Mouse (Mus musculus) ES-E14 (cell line): ENCODE data around the gene Cmpk1. TPM values are rescaled to one million over a fixed set of nuclear protein-coding genes. Genes with fewer than 3 reads are reported as not detected.

Experiments
- DNase-seq: peaks from one replicate; pipeline ENCODE4 v3.0.0-alpha.2; 2013; ENCODE audit warnings: low read depth, low spot score
- H3K27ac ChIP-seq: 2 replicates; pipeline ENCODE4 v1.5.1; 2012; ENCODE audit warnings: low read depth, mild to moderate bottlenecking, low read length, moderate library complexity, mixed read lengths; ENCODE audit not compliant: poor library complexity, insufficient read depth, severe bottlenecking
- H3K36me3 ChIP-seq: 2 replicates; pipeline ENCODE4 v1.6.1; 2012; ENCODE audit warnings: mild to moderate bottlenecking, low read length, moderate library complexity, mixed read lengths; ENCODE audit not compliant: control insufficient read depth, poor library complexity, insufficient read depth, severe bottlenecking
- H3K4me1 ChIP-seq, 2 experiments: fragments of 150-350 bp in 1 of 2; sonication (generic) in 1 of 2; 2 replicates each; pipeline ENCODE4 v1.6.1; 2012; ENCODE audit warnings: low read length in 2 of 2, mild to moderate bottlenecking in 1 of 2, mixed read lengths in 1 of 2; ENCODE audit not compliant: control insufficient read depth in 2 of 2, insufficient read depth in 2 of 2, poor library complexity in 1 of 2
- H3K4me3 ChIP-seq, 2 experiments: fragments of 150-350 bp in 1 of 2; sonication (generic) in 1 of 2; 2 replicates each; pipeline ENCODE4 v1.5.1; 2012; ENCODE audit warnings: low read length in 2 of 2, low read depth in 1 of 2, mild to moderate bottlenecking in 1 of 2, mixed read lengths in 1 of 2; ENCODE audit not compliant: insufficient read depth in 1 of 2, poor library complexity in 1 of 2, severe bottlenecking in 1 of 2
- H3K9ac ChIP-seq: 2 replicates; pipeline ENCODE4 v1.6.1; 2012; ENCODE audit warnings: low read depth, mild to moderate bottlenecking, low read length, mixed read lengths; ENCODE audit not compliant: poor library complexity, insufficient read depth, severe bottlenecking
- H3K9me3 ChIP-seq: fragments of 150-350 bp; sonication (generic); 2 replicates; pipeline ENCODE4 v1.6.1; 2012; ENCODE audit warnings: low read depth, mild to moderate bottlenecking, low read length; ENCODE audit not compliant: control insufficient read depth, insufficient read depth
- CHD2 ChIP-seq: IDR thresholded peaks from 2 replicates; pipeline ENCODE4 v1.6.1; 2014; ENCODE audit warnings: mild to moderate bottlenecking, low read depth, low read length, inconsistent platforms
- HCFC1 ChIP-seq: IDR thresholded peaks from 2 replicates; pipeline ENCODE4 v1.6.1; 2012; ENCODE audit warnings: low read length, inconsistent platforms, borderline replicate concordance; ENCODE audit not compliant: insufficient read depth
- MAFK ChIP-seq: IDR thresholded peaks from 2 replicates; pipeline ENCODE4 v1.6.1; 2014; ENCODE audit warnings: mild to moderate bottlenecking, low read depth, low read length, inconsistent platforms; ENCODE audit not compliant: insufficient read depth
- ZC3H11A ChIP-seq: IDR thresholded peaks from 2 replicates; pipeline ENCODE4 v1.6.1; 2012; ENCODE audit warnings: low read depth, mild to moderate bottlenecking, inconsistent platforms, low read length, borderline replicate concordance
- ZNF384 ChIP-seq: IDR thresholded peaks from 2 replicates; pipeline ENCODE4 v1.6.1; 2012; ENCODE audit warnings: low read depth, low read length, inconsistent platforms
- in situ Hi-C, 2 experiments: fragments of 600-800 bp; cut with MboI; formaldehyde crosslinking; loops; one replicate each; pipeline ENCODE4 v1.15.1; 2025; ENCODE audit warnings: low sequenced_read_pairs in 2 of 2, inconsistent platforms in 1 of 2; ENCODE audit not compliant: unreplicated experiment in 2 of 2
- total RNA-seq: library from RNA; depleted of rRNA; stranded (reverse); fragments of 300-350 nt; gene quantifications from 2 replicates; pipeline ENCODE4 v1.2.3, GENCODE M21; 2012

The Cmpk1 gene
- total RNA-seq, 1 experiment = 24.5 TPM

DNA sequence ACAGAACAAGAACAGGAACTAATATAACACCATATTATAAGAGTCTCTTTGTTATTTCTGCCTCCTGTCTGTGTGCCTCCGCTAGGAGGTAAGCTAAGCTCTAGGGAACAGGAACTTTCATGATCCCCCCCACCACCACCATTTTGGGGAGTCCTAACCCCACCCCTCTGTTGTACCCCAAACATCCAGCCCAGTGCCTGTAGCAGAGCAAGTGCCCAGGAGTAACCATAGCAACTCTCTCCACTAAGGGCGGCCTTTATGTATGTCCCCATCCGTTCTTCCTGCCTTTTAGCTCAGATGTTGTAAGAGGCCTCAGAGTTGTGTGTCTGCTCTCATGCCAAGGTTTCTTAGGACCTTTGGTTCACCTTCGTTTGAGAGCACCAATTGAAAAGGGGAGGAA lies 44.9 kb downstream of the Cmpk1 start:
- H3K9ac ChIP-seq = no peak overlapping the region
- H3K4me1 ChIP-seq = no peaks in the 10 kb centered on the region
- no peaks in the 10 kb centered on the region for H3K9me3 ChIP-seq
- TF ChIP-seq CHD2 (no peak), MAFK (no peak), ZNF384 (no peak), HCFC1 (no peak), ZC3H11A (no peak)
- H3K36me3 ChIP-seq = no peaks in the 10 kb centered on the region
- in situ Hi-C loops = no loop called here
- H3K27ac ChIP-seq = no peak overlapping the region
- H3K4me3 ChIP-seq = no peak overlapping the region
- no peak for DNase-seq

GRCm38 (mm10) chr4:114941311-114941710 lies 45.7 kb downstream of the Cmpk1 start:
- no peak overlapping the region for H3K27ac ChIP-seq
- no peak overlapping the region for H3K9ac ChIP-seq
- no peak for TF ChIP-seq ZNF384
- no peak for TF ChIP-seq HCFC1
- TF ChIP-seq CHD2 = no peak
- no peak for TF ChIP-seq MAFK
- no peak for TF ChIP-seq ZC3H11A
- in situ Hi-C loops = no loop called here
- no peaks in the 10 kb centered on the region for H3K36me3 ChIP-seq
- no peaks in the 10 kb centered on the region for H3K4me1 ChIP-seq
- DNase-seq = no peak
- H3K4me3 ChIP-seq = no peak overlapping the region
- H3K9me3 ChIP-seq = no peaks in the 10 kb centered on the region

GRCm38 (mm10) chr4:114938248-114938647 lies 48.8 kb downstream of the Cmpk1 start:
- no peaks in the 10 kb centered on the region for H3K36me3 ChIP-seq
- DNase-seq = no peak
- H3K9me3 ChIP-seq = no peaks in the 10 kb centered on the region
- no peak overlapping the region for H3K27ac ChIP-seq
- H3K9ac ChIP-seq = no peak overlapping the region
- in situ Hi-C loops = no loop called here
- TF ChIP-seq ZNF384 (no peak), MAFK (no peak), ZC3H11A (no peak), CHD2 (no peak), HCFC1 (no peak)
- no peak overlapping the region for H3K4me3 ChIP-seq
- no peaks in the 10 kb centered on the region for H3K4me1 ChIP-seq

DNA sequence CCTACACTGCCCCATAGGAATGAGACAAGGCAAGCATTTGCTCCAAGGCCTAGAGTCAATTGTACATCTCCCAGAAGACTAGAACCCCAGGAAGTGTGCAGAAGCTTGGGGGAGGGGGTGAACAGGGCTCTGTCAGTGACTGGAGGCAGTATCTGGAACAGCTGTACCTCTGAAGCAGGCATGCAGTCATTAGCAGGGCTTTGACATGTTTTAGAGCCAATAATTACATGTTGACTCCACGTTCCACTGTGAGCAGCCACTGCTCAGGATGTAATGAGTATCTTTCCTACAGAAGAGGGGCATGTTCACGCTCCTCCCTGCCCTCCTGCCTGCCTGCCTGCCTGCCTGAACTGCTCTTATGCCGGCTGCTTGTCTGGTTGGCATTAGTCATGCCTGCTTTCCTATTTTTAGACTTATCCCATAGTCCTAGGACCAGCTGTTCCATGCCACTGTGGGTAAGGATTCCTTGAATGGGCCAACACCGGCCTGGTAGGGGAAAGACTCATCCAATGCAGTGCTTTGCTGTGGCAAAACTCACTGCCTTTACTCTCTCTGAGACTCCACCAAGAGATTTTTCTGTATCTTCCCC lies 49.5 kb downstream of the Cmpk1 start:
- TF ChIP-seq HCFC1 (no peak), ZNF384 (no peak), ZC3H11A (no peak), MAFK (no peak), CHD2 (no peak)
- no peaks in the 10 kb centered on the region for H3K4me1 ChIP-seq
- no peak overlapping the region for H3K27ac ChIP-seq
- H3K9ac ChIP-seq = no peak overlapping the region
- in situ Hi-C loops = no loop called here
- H3K36me3 ChIP-seq = no peaks in the 10 kb centered on the region
- no peak overlapping the region for H3K4me3 ChIP-seq
- no peak for DNase-seq
- no peaks in the 10 kb centered on the region for H3K9me3 ChIP-seq

- no peak overlapping the region for H3K27ac ChIP-seq
- no peaks in the 10 kb centered on the region for H3K9me3 ChIP-seq
- H3K36me3 ChIP-seq = no peaks in the 10 kb centered on the region
- no peak for DNase-seq
- no peak overlapping the region for H3K4me3 ChIP-seq
- no peak overlapping the region for H3K9ac ChIP-seq
- H3K4me1 ChIP-seq = no peaks in the 10 kb centered on the region
- no peak for TF ChIP-seq MAFK
- TF ChIP-seq CHD2 = no peak
- TF ChIP-seq ZNF384 = no peak
- TF ChIP-seq HCFC1 = no peak
- no peak for TF ChIP-seq ZC3H11A
- in situ Hi-C loops = no loop called here
Measured at GRCm38 (mm10) chr4:114934188-114934587, 52.9 kb downstream of the Cmpk1 start.
